Mouse (Mus musculus) kidney, adult 2 months (tissue): ENCODE data around the gene Hoxa3. TPM values are rescaled to one million over a fixed set of nuclear protein-coding genes. Genes with fewer than 3 reads are reported as not detected.

ENCODE experiments used
- DNase-seq: peaks from one replicate; pipeline ENCODE4 v3.0.0; 2021
- H3K27ac ChIP-seq: fragments of 200-500 bp; 2 replicates; pipeline ENCODE4 v1.5.1; 2012; ENCODE audit warnings: low read depth, low read length, control low read depth, inconsistent platforms; ENCODE audit not compliant: insufficient read depth
- H3K27me3 ChIP-seq: fragments of 200-500 bp; replicated peaks from 2 replicates; pipeline ENCODE4 v1.6.1; 2012; ENCODE audit warnings: mild to moderate bottlenecking, moderate library complexity, low read length, inconsistent platforms; ENCODE audit not compliant: control insufficient read depth, insufficient read depth
- H3K36me3 ChIP-seq: fragments of 200-500 bp; 2 replicates; pipeline ENCODE4 v1.6.1; 2012; ENCODE audit warnings: mild to moderate bottlenecking, moderate library complexity, low read length, inconsistent platforms; ENCODE audit not compliant: control insufficient read depth, insufficient read depth
- H3K4me1 ChIP-seq: fragments of 200-500 bp; 2 replicates; pipeline ENCODE4 v1.6.1; 2011; ENCODE audit warnings: low read length; ENCODE audit not compliant: control insufficient read depth, insufficient read depth
- H3K4me3 ChIP-seq: fragments of 200-500 bp; 2 replicates; pipeline ENCODE4 v1.5.1; 2011; ENCODE audit warnings: mild to moderate bottlenecking, low read depth, low read length, control low read depth; ENCODE audit not compliant: insufficient read depth
- CTCF ChIP-seq: fragments of 200-500 bp; conservative IDR thresholded peaks from 2 replicates; pipeline ENCODE4 v1.5.1; 2011; ENCODE audit warnings: low read depth, mild to moderate bottlenecking, control low read depth, low read length, moderate library complexity, mixed read lengths; ENCODE audit not compliant: insufficient read depth, insufficient read length
- POLR2A ChIP-seq: fragments of 200-500 bp; IDR thresholded peaks from one replicate; pipeline ENCODE4 v1.6.1; 2011; ENCODE audit warnings: low read depth, low read length, control low read depth
- WGBS: fragments of 180-500 bp; shearing (Covaris S2); methylation state at CpG from one replicate; pipeline ENCODE4 v1.1.7; 2018; 5-methylcytosine and 5-hydroxymethylcytosine counted together
- polyA plus RNA-seq: library from polyadenylated mRNA; depleted of rRNA; stranded (reverse); fragments of >200 nt; gene quantifications from 2 replicates; pipeline ENCODE4 v1.2.3, GENCODE M21; 2012

Hoxa3 gene
- polyA plus RNA-seq, 1 experiment = 7.6 TPM

- H3K27ac ChIP-seq = peak overlapping the region; percentile 20; the same call in 1 of the 2 replicates
- H3K4me3 ChIP-seq = no peak overlapping the region
- TF ChIP-seq POLR2A (no peak), CTCF (no peak)
- H3K4me1 ChIP-seq = 0 out of 2 replicates have a peak, but pooled peaks cover 2% of the 10 kb centered on the region
- 63% methylated on average over 30 of the region's 30 CpGs for WGBS
- peak; percentile 33 for DNase-seq
- no peaks in the 10 kb centered on the region for H3K27me3 ChIP-seq
- peaks cover 4% of the 10 kb centered on the region; the same call in 1 of the 2 replicates for H3K36me3 ChIP-seq
These were observed 12.9 kb downstream of the Hoxa3 start for GRCm38 (mm10) chr6:52200073-52200750.

GRCm38 (mm10) chr6:52197271-52197670 lies 15.9 kb downstream of the Hoxa3 start:
- H3K27ac ChIP-seq = no peak overlapping the region
- H3K4me1 ChIP-seq = peaks cover 10% of the 10 kb centered on the region
- no peak for TF ChIP-seq POLR2A
- TF ChIP-seq CTCF = peak; percentile 66
- DNase-seq = peak; percentile 78
- H3K4me3 ChIP-seq = no peak overlapping the region
- WGBS = 12% methylated on average over 10 of the region's 10 CpGs
- peaks cover 2% of the 10 kb centered on the region; the same call in 1 of the 2 replicates for H3K36me3 ChIP-seq
- no peaks in the 10 kb centered on the region for H3K27me3 ChIP-seq

GRCm38 (mm10) chr6:52196811-52197210 lies 16.3 kb downstream of the Hoxa3 start:
- Histone ChIP-seq H3K4me3 (no peak overlapping the region), H3K27me3 (no peaks in the 10 kb centered on the region), H3K4me1 (peaks cover 14% of the 10 kb centered on the region), H3K27ac (0 out of 2 replicates have a peak overlapping the region, but pooled peaks have one; percentile 5), H3K36me3 (peaks cover 2% of the 10 kb centered on the region; the same call in 1 of the 2 replicates)
- 50% methylated on average over 9 of the region's 9 CpGs for WGBS
- peak; percentile 7 for DNase-seq
- no peak for TF ChIP-seq CTCF
- no peak for TF ChIP-seq POLR2A

DNA sequence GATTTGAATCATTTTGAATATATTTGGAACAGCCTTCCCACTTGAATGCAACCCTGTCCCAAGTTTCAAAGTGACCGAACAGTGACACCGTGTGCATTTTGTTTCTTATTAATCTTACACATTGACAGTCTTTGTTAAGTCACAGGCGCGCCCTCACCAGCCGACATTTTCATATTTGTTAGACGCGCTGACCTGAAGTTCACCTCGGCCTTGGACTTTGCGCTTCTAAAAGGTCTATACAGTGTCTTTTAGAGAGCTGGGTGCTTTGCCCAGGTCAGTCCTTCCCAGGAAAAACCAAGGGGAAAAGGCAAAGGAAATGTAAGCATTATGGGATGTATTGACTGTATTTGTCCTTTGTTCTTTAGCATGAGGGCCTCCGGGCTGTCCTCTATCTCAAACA lies 18.4 kb downstream of the Hoxa3 start:
- Histone ChIP-seq H3K36me3 (no peaks in the 10 kb centered on the region), H3K27me3 (no peaks in the 10 kb centered on the region), H3K4me1 (peaks cover 23% of the 10 kb centered on the region), H3K27ac (no peak overlapping the region; the same call in 1 of the 2 replicates), H3K4me3 (no peak overlapping the region)
- DNase-seq = peak; percentile 59
- 46% methylated on average over 10 of the region's 10 CpGs for WGBS
- no peak for TF ChIP-seq CTCF
- no peak for TF ChIP-seq POLR2A

GRCm38 (mm10) chr6:52191860-52192550 lies 21.1 kb downstream of the Hoxa3 start:
- H3K36me3 ChIP-seq = no peaks in the 10 kb centered on the region
- peak overlapping the region; percentile 83 for H3K4me3 ChIP-seq
- 2% methylated on average over 42 of the region's 55 CpGs for WGBS
- DNase-seq = peak; percentile 95
- no peaks in the 10 kb centered on the region for H3K27me3 ChIP-seq
- TF ChIP-seq POLR2A = peak; percentile 26
- TF ChIP-seq CTCF = no peak
- H3K4me1 ChIP-seq = peaks cover 28% of the 10 kb centered on the region
- peak overlapping the region; percentile 27 for H3K27ac ChIP-seq

DNA sequence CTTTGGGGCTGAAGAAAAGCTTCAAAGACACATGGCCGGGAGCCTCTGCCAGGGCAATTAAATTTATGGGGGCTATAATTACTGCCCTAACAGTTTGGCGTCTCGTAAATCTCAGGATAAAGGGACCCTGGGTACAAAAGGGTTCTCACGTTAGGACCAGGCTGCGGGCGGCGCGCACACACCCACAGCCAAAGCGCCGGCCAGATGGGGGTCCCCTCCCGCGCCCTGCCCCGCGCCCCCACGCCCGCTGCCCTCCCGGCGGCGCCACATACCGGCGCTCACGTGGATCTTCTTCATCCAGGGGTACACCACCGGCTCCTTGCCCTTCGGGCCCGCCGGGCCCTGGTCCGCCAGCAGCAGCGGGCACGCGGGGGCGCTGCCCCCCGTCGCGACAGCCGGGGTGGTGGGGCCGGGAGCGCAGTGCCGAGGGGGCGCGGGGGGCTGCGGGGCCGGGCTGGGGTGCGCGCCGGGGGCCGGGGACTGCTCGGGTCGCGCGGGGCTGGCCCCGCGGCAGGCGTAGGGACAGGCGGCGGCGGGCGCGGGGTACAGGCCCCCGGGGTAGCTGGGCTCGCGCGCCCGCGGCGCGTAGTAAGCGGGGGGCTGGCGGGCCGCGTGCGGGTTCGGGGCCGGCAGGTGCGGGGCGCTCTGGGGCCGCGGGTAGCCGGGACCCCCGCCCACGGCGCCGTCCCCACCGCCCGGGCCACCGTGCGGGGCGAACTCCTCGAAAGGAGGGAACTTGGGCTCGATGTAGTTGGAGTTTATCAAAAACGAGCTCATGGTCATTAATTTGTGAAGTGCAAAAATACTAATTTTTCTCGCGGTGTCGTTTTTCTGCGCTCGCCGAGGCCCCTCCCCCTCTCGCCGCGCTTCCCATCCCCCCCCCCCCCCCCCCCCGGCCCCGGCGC lies 22.0 kb downstream of the Hoxa3 start, which contains the start of gene Hoxa4:
Gene Hoxa4, minus strand, starts transcription at position 848 of the 905 bp plus-strand sequence.
- no peaks in the 10 kb centered on the region for H3K27me3 ChIP-seq
- no peaks in the 10 kb centered on the region for H3K36me3 ChIP-seq
- DNase-seq = no peak
- peaks cover 26% of the 10 kb centered on the region for H3K4me1 ChIP-seq
- H3K4me3 ChIP-seq = peak within 1 kb of the TSS; percentile 83
- peak within 1 kb of the TSS; percentile 62 for H3K27ac ChIP-seq
- TF ChIP-seq POLR2A (no peak), CTCF (no peak)
- WGBS = 3% methylated on average over 89 of the region's 102 CpGs
